Mouse (Mus musculus) ES-E14 (cell line): Measurements from ENCODE around the gene Gpx5. TPM values are rescaled to one million over a fixed set of nuclear protein-coding genes. Genes with fewer than 3 reads are reported as not detected.
A peak's percentile ranks its signal among the peaks of the same experiment; 100 is the strongest.

ENCODE experiments used
- DNase-seq: peaks from one replicate; pipeline ENCODE4 v3.0.0-alpha.2; 2013; ENCODE audit warnings: low read depth, low spot score
- H3K27ac ChIP-seq: 2 replicates; pipeline ENCODE4 v1.5.1; 2012; ENCODE audit warnings: low read depth, mild to moderate bottlenecking, low read length, moderate library complexity, mixed read lengths; ENCODE audit not compliant: poor library complexity, insufficient read depth, severe bottlenecking
- H3K36me3 ChIP-seq: 2 replicates; pipeline ENCODE4 v1.6.1; 2012; ENCODE audit warnings: mild to moderate bottlenecking, low read length, moderate library complexity, mixed read lengths; ENCODE audit not compliant: control insufficient read depth, poor library complexity, insufficient read depth, severe bottlenecking
- H3K4me1 ChIP-seq, 2 experiments: fragments of 150-350 bp in 1 of 2; sonication (generic) in 1 of 2; 2 replicates each; pipeline ENCODE4 v1.6.1; 2012; ENCODE audit warnings: low read length in 2 of 2, mild to moderate bottlenecking in 1 of 2, mixed read lengths in 1 of 2; ENCODE audit not compliant: control insufficient read depth in 2 of 2, insufficient read depth in 2 of 2, poor library complexity in 1 of 2
- H3K4me3 ChIP-seq, 2 experiments: fragments of 150-350 bp in 1 of 2; sonication (generic) in 1 of 2; 2 replicates each; pipeline ENCODE4 v1.5.1; 2012; ENCODE audit warnings: low read length in 2 of 2, low read depth in 1 of 2, mild to moderate bottlenecking in 1 of 2, mixed read lengths in 1 of 2; ENCODE audit not compliant: insufficient read depth in 1 of 2, poor library complexity in 1 of 2, severe bottlenecking in 1 of 2
- H3K9ac ChIP-seq: 2 replicates; pipeline ENCODE4 v1.6.1; 2012; ENCODE audit warnings: low read depth, mild to moderate bottlenecking, low read length, mixed read lengths; ENCODE audit not compliant: poor library complexity, insufficient read depth, severe bottlenecking
- H3K9me3 ChIP-seq: fragments of 150-350 bp; sonication (generic); 2 replicates; pipeline ENCODE4 v1.6.1; 2012; ENCODE audit warnings: low read depth, mild to moderate bottlenecking, low read length; ENCODE audit not compliant: control insufficient read depth, insufficient read depth
- CHD2 ChIP-seq: IDR thresholded peaks from 2 replicates; pipeline ENCODE4 v1.6.1; 2014; ENCODE audit warnings: mild to moderate bottlenecking, low read depth, low read length, inconsistent platforms
- HCFC1 ChIP-seq: IDR thresholded peaks from 2 replicates; pipeline ENCODE4 v1.6.1; 2012; ENCODE audit warnings: low read length, inconsistent platforms, borderline replicate concordance; ENCODE audit not compliant: insufficient read depth
- MAFK ChIP-seq: IDR thresholded peaks from 2 replicates; pipeline ENCODE4 v1.6.1; 2014; ENCODE audit warnings: mild to moderate bottlenecking, low read depth, low read length, inconsistent platforms; ENCODE audit not compliant: insufficient read depth
- ZC3H11A ChIP-seq: IDR thresholded peaks from 2 replicates; pipeline ENCODE4 v1.6.1; 2012; ENCODE audit warnings: low read depth, mild to moderate bottlenecking, inconsistent platforms, low read length, borderline replicate concordance
- ZNF384 ChIP-seq: IDR thresholded peaks from 2 replicates; pipeline ENCODE4 v1.6.1; 2012; ENCODE audit warnings: low read depth, low read length, inconsistent platforms
- in situ Hi-C, 2 experiments: fragments of 600-800 bp; cut with MboI; formaldehyde crosslinking; loops; one replicate each; pipeline ENCODE4 v1.15.1; 2025; ENCODE audit warnings: low sequenced_read_pairs in 2 of 2, inconsistent platforms in 1 of 2; ENCODE audit not compliant: unreplicated experiment in 2 of 2
- total RNA-seq: library from RNA; depleted of rRNA; stranded (reverse); fragments of 300-350 nt; gene quantifications from 2 replicates; pipeline ENCODE4 v1.2.3, GENCODE M21; 2012

The Gpx5 gene
- total RNA-seq, 1 experiment = not detected

DNA sequence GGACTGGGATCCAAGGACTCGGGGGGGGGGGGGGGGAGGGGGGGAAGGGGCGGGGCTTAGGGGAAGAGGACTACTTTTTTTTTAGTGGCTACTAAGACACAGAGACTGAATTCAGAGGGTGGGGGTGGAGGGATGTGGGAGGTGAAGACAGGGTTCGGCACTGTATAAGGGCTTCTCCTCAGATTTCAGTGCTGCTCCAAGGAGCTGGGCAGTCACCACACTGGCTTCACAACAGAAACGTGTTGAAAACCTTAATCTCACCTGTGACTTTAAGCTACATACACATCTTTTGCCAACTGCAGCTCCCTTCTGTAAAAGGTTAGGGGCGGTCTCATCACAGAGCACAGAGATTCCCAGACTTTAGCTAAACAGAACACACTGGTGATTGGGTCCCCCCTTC lies 20.3 kb upstream of the Gpx5 start:
- DNase-seq = no peak
- Histone ChIP-seq H3K9ac (no peak overlapping the region), H3K9me3 (no peaks in the 10 kb centered on the region), H3K27ac (no peak overlapping the region), H3K4me3 (no peak overlapping the region), H3K4me1 (0 out of 4 replicates have a peak, but pooled peaks cover 0 to 1% of the 10 kb centered on the region in 2 experiments), H3K36me3 (no peaks in the 10 kb centered on the region)
- TF ChIP-seq CHD2 (no peak), ZC3H11A (no peak), ZNF384 (no peak), HCFC1 (no peak), MAFK (no peak)
- in situ Hi-C loops = no loop called here

DNA sequence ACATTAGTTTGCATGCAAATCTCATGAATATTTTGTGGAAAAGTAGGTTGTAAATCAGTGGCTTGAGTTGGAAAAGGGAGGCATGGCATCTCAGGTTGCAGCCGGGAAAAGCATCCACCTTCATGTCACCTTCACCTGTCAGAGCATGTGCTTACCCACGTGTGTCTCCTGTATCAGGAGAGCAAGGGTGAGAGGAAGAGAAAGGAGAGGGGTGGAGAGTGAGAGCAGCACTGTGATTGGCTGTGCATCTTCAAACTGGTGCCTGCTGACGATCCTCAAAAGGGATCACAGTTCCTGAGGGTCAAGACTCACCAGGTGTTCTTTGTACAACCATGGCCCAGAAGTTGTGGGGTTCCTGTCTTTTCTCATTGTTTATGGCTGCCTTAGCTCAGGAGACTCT lies 19.4 kb upstream of the Gpx5 start, which contains the start of gene Gpx6:
Gpx6 (plus strand) TSS at position 200 of the 400 bp plus-strand sequence.
- Histone ChIP-seq H3K4me3 (no peak within 1 kb of the TSS), H3K4me1 (0 out of 4 replicates have a peak, but pooled peaks cover 0 to 1% of the 10 kb centered on the region in 2 experiments), H3K9ac (no peak within 1 kb of the TSS), H3K9me3 (no peaks in the 10 kb centered on the region), H3K27ac (no peak within 1 kb of the TSS), H3K36me3 (no peaks in the 10 kb centered on the region)
- TF ChIP-seq ZNF384 (no peak), HCFC1 (no peak), CHD2 (no peak), MAFK (no peak), ZC3H11A (no peak)
- in situ Hi-C loops = no loop called here
- DNase-seq = no peak

DNA sequence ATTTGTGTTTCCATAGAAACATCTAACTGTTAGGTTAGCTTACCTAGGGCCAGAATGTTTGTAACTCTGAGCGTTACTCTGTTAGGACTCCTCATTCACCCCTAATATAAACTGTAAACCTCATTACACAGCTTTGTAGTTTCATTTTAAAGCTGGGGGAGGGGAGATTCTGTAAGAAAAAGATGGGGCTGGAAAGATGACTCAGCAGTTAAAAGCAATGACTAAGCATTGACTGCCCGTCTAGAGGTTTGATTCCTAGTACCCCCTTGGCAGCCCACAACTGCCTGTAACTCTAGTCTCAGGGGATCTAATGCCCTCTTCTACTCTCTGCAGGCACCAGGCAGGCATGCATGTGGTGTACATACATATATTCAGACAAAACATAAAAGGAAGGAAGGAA lies 17.3 kb upstream of the Gpx5 start:
- 0 out of 4 replicates have a peak, but pooled peaks cover 0 to 1% of the 10 kb centered on the region in 2 experiments for H3K4me1 ChIP-seq
- H3K27ac ChIP-seq = no peak overlapping the region
- no peak overlapping the region for H3K4me3 ChIP-seq
- in situ Hi-C loops = no loop called here
- TF ChIP-seq CHD2 (no peak), MAFK (peak; percentile 94), ZC3H11A (no peak), HCFC1 (no peak)
- no peaks in the 10 kb centered on the region for H3K36me3 ChIP-seq
- no peak overlapping the region for H3K9ac ChIP-seq
- H3K9me3 ChIP-seq = no peaks in the 10 kb centered on the region
- no peak for DNase-seq

DNA sequence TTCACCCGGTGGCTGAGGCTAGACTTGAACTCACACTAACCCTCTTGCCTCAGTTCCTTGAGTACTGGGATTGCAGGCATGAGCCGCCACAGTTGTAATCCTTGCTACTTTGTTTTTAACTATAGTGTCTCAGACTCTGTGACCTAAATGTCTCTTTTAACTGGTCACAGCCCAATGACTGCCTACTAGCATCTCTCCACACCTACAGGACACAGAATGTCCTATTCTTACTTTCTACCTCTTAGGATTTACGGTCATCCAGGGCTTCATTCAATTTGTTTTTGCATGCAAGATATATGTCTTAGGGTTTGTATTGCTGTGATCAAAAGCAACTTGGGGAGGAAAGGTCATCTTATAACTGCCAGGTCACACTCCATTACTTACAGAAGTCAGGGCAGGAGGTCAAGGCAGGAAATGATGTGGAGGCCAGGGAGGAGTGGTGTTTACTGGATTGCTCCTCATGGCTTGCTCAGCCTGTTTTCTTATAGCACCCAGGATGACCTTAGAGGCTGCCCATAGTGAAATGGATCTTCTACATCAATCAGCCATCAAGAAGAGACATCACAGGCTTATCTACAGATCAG lies 12.0 kb upstream of the Gpx5 start:
- H3K9ac ChIP-seq = no peak overlapping the region
- H3K36me3 ChIP-seq = no peaks in the 10 kb centered on the region
- no peak for DNase-seq
- no peak for TF ChIP-seq ZNF384
- no peak for TF ChIP-seq CHD2
- TF ChIP-seq MAFK = no peak
- no peak for TF ChIP-seq ZC3H11A
- TF ChIP-seq HCFC1 = no peak
- H3K4me3 ChIP-seq = no peak overlapping the region
- H3K9me3 ChIP-seq = no peaks in the 10 kb centered on the region
- H3K27ac ChIP-seq = no peak overlapping the region
- H3K4me1 ChIP-seq = no peaks in the 10 kb centered on the region
- in situ Hi-C loops = no loop called here

DNA sequence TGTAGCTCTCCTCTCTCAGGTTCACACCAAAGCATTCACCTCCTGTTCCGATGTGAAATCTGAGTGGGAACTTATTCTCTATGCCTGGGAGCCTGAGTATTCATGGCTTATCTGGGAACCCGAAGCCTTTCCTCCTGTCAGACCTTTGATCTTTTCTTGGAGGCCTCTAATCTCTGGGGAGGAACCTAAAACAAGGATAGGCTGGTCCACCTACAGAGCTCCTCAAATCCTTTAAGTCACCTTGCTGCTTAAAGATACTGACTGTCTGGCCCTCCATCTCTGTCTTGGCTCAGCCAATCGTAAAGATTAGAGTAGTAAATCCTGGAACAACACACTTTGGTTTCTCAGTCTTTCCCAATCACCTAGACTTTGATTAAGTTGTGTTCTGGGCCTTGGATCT lies 6.0 kb upstream of the Gpx5 start:
- no peaks in the 10 kb centered on the region for H3K9me3 ChIP-seq
- no peak overlapping the region for H3K9ac ChIP-seq
- DNase-seq = no peak
- in situ Hi-C loops = no loop called here
- H3K4me3 ChIP-seq = no peak overlapping the region
- no peaks in the 10 kb centered on the region for H3K4me1 ChIP-seq
- H3K27ac ChIP-seq = no peak overlapping the region
- TF ChIP-seq MAFK (no peak), HCFC1 (no peak), ZNF384 (no peak)
- no peaks in the 10 kb centered on the region for H3K36me3 ChIP-seq
